Mouse (Mus musculus) lung, adult 2 months (tissue): ENCODE results near the gene Kifc3. TPM values are rescaled to one million over a fixed set of nuclear protein-coding genes. Genes with fewer than 3 reads are reported as not detected.

Source experiments
- DNase-seq: peaks from one replicate; pipeline ENCODE4 v3.0.0; 2022
- H3K4me1 ChIP-seq: fragments of 200-500 bp; 2 replicates; pipeline ENCODE4 v1.6.1; 2011; ENCODE audit warnings: low read length; ENCODE audit not compliant: control insufficient read depth, insufficient read depth
- H3K4me3 ChIP-seq: fragments of 200-500 bp; replicated peaks from 2 replicates; pipeline ENCODE3; 2011; ENCODE audit warnings: low read depth, mild to moderate bottlenecking, control low read depth, low read length; ENCODE audit errors: extremely low read depth
- CTCF ChIP-seq: fragments of 200-500 bp; IDR thresholded peaks from 2 replicates; pipeline ENCODE4 v1.5.1; 2011; ENCODE audit warnings: mild to moderate bottlenecking, low read length, control low read depth; ENCODE audit not compliant: insufficient read depth
- POLR2A ChIP-seq: fragments of 200-500 bp; IDR thresholded peaks from 2 replicates; pipeline ENCODE4 v1.6.1; 2011; ENCODE audit warnings: low read depth, mild to moderate bottlenecking, control low read depth, low read length, borderline replicate concordance; ENCODE audit errors: extremely low read depth
- WGBS: fragments of 180-500 bp; shearing (Covaris S2); methylation state at CpG from one replicate; pipeline ENCODE4 v1.1.7; 2018; 5-methylcytosine and 5-hydroxymethylcytosine counted together
- polyA plus RNA-seq: library from polyadenylated mRNA; depleted of rRNA; stranded (reverse); fragments of >200 nt; gene quantifications from 2 replicates; pipeline ENCODE4 v1.2.3, GENCODE M21; 2012

Kifc3 gene
- polyA plus RNA-seq, 1 experiment = 93.2 TPM

DNA sequence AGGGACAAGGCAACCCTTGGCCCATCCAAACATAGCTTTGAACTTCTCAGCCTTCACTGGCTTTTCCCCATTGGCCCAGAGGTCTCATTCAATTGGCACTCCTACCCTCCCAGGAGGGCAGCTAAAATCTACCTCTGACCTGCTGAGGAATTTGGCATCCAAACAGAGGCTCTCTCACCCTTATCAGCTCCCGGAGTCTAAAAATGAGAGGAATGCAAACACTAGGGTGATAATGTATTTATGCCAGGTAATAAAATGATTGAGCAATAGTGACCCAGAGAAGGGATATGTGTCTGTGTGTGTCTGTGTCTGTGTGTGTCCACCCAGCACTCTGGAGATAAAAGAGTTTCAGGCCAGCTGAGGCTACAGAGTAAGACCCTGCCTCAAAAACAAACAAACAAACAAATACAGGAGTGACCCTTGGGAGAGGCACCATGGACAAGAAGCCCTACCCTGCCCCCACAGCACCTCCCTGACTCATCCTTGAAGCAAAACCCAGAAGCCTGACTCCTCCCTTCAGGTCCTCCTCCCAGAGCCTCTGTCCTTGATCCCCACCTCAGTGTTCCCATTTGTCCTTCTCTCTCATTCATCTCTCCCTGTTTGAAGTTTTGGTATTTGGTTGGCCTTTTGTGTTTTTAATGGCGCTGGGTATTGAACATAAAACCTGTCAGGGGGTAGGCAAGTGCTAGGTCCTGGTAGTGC lies 56.4 kb downstream of the Kifc3 start:
- DNase-seq = peak; percentile 36
- 58% methylated on average over 2 of the region's 2 CpGs for WGBS
- Histone ChIP-seq H3K4me3 (no peak overlapping the region), H3K4me1 (peaks cover 13% of the 10 kb centered on the region)
- TF ChIP-seq POLR2A = no peak
- no peak for TF ChIP-seq CTCF

DNA sequence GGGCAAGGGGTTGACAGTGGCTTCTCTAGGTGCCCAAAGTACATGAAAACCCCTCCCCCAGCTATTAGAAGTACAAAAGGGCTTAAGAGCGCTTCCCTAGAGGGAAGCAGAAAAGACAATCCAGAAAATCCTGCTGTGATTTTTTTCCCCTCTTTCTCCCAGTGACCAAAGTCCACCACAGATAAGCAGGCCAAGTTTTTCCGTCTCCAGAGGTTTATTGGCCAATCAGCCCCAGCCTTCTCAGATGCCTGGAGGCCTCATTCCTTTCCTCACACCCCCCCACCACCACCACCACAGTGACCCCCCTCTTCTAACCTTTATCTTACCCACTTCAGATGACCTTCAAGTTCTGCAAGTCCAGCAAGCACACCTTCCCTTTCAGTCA lies 58.0 kb downstream of the Kifc3 start:
- TF ChIP-seq CTCF (no peak), POLR2A (no peak)
- DNase-seq = no peak
- Histone ChIP-seq H3K4me1 (peaks cover 23% of the 10 kb centered on the region), H3K4me3 (no peak overlapping the region)
- WGBS = 71% methylated on average over 2 of the region's 2 CpGs

DNA sequence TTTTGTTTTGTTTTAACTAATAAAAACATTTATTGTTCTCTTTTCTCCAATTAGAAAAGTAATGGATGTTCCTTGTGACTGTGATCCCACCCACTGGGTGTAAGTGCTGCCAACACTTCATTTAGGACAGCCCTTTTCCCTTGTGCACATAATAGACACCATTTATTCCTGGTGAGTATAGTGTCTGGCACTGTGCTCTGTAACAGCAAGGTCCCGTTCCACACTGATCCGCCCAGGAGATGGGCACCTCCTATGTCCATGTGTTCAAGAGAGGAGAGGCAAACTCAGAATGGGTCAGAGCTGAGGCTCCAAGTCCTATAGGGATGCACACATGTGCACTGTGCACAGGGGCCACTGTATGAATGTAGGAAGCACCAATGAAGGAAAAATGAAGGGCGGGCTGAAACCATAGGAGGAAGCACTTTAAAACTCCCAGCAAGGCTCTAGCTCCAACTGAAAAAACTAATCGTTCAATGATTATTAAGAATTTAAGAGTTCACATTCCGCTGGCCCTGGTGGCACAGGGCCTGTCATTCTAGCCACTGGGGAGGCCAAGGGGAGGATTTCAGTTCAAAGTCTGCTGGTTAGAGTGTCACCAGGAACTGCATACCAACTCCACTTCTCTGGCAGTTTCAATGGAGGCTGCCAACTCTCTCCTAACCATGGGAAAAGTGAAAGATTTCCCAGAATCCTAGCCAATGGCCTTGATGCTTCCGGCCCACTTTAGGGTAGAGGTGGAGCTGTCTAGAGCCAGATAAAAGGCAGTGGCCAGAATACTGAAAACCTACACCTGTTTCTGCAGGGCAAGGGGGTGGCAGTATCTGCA lies 58.6 kb downstream of the Kifc3 start:
- DNase-seq = peak; percentile 31
- WGBS = 48% methylated on average over 6 of the region's 6 CpGs
- Histone ChIP-seq H3K4me1 (peaks cover 24% of the 10 kb centered on the region), H3K4me3 (no peak overlapping the region)
- no peak for TF ChIP-seq CTCF
- no peak; the same call in 1 of the 2 replicates for TF ChIP-seq POLR2A

DNA sequence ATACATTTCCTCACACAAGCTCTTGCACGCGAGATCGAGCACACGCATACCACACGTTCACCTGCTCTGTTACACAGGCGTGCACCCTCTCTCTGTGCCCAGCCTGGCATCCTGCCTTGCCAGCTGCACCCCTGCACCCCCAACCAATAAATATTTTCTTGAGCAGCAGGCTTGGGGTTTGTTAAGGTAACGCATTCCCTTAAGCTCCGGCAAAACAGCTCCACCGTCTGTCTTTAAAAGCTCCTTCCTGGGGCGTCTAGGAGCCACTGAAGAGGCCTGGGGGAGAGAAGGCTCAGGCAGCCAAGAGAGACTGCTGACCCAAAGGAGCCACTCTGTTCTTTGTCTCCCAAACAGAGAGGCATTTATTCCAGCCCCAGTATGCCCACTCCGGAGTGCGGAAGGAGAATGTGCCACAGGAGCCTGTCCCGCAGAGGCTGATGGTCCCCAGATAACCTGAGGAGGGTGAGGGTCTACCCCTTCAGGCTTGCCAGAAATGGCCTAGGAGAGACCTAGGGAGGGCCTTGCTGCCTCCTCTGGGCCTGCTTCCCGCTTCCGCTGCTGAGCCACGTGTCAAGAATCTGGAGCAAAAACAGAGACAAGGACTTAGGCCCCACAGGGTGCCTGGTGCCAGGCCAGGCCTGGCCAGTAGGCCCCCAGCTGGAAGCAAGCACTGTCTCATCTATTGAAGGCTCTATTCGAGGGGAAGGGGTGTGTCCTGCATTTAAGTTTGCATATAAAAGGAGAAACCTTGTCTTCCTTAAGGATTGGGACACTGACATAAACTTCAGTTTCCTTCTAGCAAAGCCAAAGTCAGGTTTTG lies 59.4 kb downstream of the Kifc3 start:
- Histone ChIP-seq H3K4me3 (peak overlapping the region; percentile 82), H3K4me1 (peaks cover 26% of the 10 kb centered on the region)
- no peak for TF ChIP-seq CTCF
- no peak for TF ChIP-seq POLR2A
- DNase-seq = peak; percentile 38
- WGBS = 19% methylated on average over 17 of the region's 17 CpGs

DNA sequence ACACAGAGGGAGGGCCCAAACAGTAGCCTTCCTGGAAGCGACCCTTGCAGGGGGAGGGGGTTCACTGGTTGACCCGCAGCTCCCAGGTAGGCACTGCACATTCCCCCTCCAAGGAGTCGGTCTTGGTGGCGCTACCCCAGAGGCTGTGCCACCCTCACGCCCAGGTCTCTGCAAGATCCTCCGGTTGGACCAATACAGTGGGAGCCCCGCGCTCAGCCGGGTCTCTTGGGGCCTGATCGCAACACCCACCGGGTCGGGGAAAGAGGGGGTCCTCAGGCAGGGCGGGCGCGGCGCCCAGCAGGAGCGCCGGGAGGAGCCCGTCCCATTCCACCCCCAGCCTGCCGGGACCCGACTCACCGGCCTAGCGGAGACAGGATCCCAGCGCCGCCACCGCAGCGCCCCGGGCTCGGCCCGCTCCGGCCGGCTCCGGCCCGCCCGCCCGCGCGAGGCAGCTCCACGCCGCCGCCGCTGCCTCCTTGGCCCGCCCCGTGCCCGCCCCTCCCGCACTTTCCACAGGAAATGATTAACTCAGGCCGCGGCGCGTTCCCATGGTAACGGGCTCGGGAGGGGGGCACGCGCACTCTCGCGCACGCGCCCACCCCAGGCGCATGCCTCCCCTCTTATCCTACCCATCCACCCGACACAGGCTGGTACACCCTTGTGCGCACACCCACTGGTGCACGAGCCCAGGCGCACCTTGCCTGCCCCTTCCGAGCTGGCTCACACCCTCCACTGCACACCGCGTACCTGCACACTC lies 60.4 kb downstream of the Kifc3 start:
- under 1% methylated on average over 65 of the region's 66 CpGs for WGBS
- DNase-seq = peak; percentile 71
- TF ChIP-seq CTCF (no peak), POLR2A (no peak)
- peak overlapping the region; percentile 82 for H3K4me3 ChIP-seq
- H3K4me1 ChIP-seq = peaks cover 29% of the 10 kb centered on the region

DNA sequence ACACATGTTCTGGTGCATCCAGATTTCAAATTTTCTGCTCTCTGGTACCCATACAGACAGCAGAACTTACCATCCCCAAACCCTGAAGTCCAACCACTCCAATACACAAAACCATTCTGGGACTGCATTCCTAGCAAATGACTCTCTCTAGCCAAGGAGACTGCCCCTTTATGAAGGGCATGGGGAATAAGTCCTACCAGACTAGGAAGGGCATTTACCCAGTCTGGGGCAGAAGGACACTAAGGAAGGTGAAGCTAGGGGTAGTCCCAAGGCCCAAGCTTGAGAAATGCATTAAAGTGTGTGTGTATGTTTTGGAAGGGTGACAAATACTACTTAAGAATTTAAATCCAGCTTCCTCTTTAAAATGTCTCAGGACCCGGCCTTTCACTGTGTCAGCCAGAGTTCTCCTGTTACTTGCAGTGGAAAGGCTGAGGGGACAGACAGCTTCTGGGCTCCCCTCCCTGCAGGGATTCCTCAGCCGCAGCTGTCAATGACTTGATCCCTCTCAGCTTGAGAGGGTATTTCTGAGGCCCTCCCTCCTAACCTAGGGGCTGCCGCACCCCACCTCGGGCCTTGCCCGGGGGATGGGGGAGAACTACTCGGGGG lies 61.0 kb downstream of the Kifc3 start:
- Histone ChIP-seq H3K4me3 (peak overlapping the region; percentile 70), H3K4me1 (peaks cover 29% of the 10 kb centered on the region)
- no peak for DNase-seq
- WGBS = 0% methylated on average over 6 of the region's 6 CpGs
- TF ChIP-seq POLR2A = no peak
- no peak for TF ChIP-seq CTCF

GRCm38 (mm10) chr8:95141026-95141425 lies 61.6 kb downstream of the Kifc3 start:
- Histone ChIP-seq H3K4me1 (peaks cover 29% of the 10 kb centered on the region), H3K4me3 (peak overlapping the region; percentile 22)
- TF ChIP-seq CTCF = no peak
- TF ChIP-seq POLR2A = no peak
- no peak for DNase-seq
- 45% methylated on average over 1 of the region's 1 CpGs for WGBS

GRCm38 (mm10) chr8:95140555-95140954 lies 62.1 kb downstream of the Kifc3 start:
- no peak for DNase-seq
- WGBS = 33% methylated on average over 5 of the region's 5 CpGs
- Histone ChIP-seq H3K4me3 (peak overlapping the region; percentile 42), H3K4me1 (peaks cover 29% of the 10 kb centered on the region)
- TF ChIP-seq POLR2A (no peak), CTCF (no peak)
